Mouse (Mus musculus): ENCODE data around the gene Thap3. TPM values are rescaled to one million over a fixed set of nuclear protein-coding genes. Genes with fewer than 3 reads are reported as not detected.
A peak's percentile ranks its signal among the peaks of the same experiment; 100 is the strongest.

Gene Thap3
- polyA plus RNA-seq, 1 experiment: 46.4 TPM

DNA sequence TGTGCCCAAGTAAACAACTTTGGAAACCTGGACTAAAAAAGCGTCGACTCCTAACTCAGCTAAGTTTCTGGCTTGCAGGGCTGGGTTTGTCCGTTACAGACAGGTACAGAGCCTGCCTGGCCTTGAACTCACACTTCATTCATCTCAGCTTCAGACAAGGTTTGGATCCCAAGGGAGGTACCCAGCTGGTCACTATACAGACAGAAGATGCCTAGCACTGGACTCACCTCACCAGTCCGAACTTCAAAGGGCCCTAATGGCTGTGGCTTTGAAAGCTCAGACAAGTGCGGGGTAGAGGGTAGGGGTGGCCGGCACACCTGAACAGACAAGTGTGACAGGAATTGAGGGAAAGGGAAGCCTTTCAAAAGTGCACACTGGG, 302 bp upstream of the Thap3 start:
- Histone ChIP-seq H3K4me3 (peak overlapping the region; percentile 69), H3K27me3 (ENCODE audit: control insufficient read depth, insufficient read depth, insufficient read length) (no peaks in the 10 kb centered on the region), H3K36me3 (ENCODE audit: control insufficient read depth, insufficient read depth) (peaks cover 5% of the 10 kb centered on the region), H3K79me2 (ENCODE audit: control insufficient read depth, insufficient read depth) (peaks cover 23% of the 10 kb centered on the region), H3ac (ENCODE audit: control insufficient read depth, insufficient read length) (peak overlapping the region; percentile 86), H3K4me2 (ENCODE audit: low read depth) (peak overlapping the region; percentile 79)
- TF ChIP-seq MYOD1 (IDR thresholded peaks at IDR 0.05; ENCODE audit: control insufficient read depth in 1 of 3, insufficient read length in 2 of 3, low read depth in 2 of 3) (no peak), USF1 (IDR thresholded peaks at IDR 0.05; ENCODE audit: low read depth) (no peak), TCF3 (IDR thresholded peaks at IDR 0.05; ENCODE audit: insufficient read length, low read depth) (no peak), TCF12 (IDR thresholded peaks at IDR 0.05; ENCODE audit: insufficient read depth, poor library complexity, severe bottlenecking) (no peak), POLR2AphosphoS2 (IDR thresholded peaks at IDR 0.05; ENCODE audit: insufficient read length, low read depth) (no peak), CEBPB (IDR thresholded peaks at IDR 0.05; ENCODE audit: insufficient read depth, poor library complexity, severe bottlenecking) (no peak), E2F4 (IDR thresholded peaks at IDR 0.05; ENCODE audit: insufficient read depth) (no peak), REST (IDR thresholded peaks at IDR 0.05; ENCODE audit: insufficient read depth, insufficient read length) (no peak), SRF (IDR thresholded peaks at IDR 0.05; ENCODE audit: control insufficient read depth, insufficient read length, low read depth) (no peak), MYOG (IDR thresholded peaks at IDR 0.05; ENCODE audit: control insufficient read depth in 1 of 3, insufficient read depth in 1 of 3, insufficient read length in 2 of 3, low read depth in 2 of 3) (no peak), MAX (IDR thresholded peaks at IDR 0.05; ENCODE audit: low read depth) (no peak), POLR2A (IDR thresholded peaks at IDR 0.05; ENCODE audit: insufficient read length, low read depth) (no peak)

DNA sequence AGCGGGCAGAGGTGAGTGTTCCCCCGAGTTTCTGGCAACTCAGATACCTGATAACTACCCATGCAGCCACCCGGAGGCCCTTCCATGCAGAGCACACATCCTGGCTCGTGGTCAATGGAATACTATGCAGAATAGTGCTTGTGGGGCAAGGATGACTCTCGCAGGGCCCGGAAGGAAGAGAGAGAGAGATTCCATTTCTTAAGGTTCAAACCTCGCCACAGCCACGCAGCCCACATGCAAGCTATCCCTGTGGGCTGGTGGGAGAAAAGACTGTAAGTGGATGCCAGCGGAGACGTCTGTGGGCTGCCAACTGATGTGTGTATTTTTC, 819 bp downstream of the Thap3 start:
- peak overlapping the region; percentile 86 for H3ac ChIP-seq (ENCODE audit: control insufficient read depth, insufficient read length)
- H3K79me2 ChIP-seq (ENCODE audit: control insufficient read depth, insufficient read depth): peaks cover 15% of the 10 kb centered on the region
- H3K27me3 ChIP-seq (ENCODE audit: control insufficient read depth, insufficient read depth, insufficient read length): no peaks in the 10 kb centered on the region
- TF ChIP-seq MAX (IDR thresholded peaks at IDR 0.05; ENCODE audit: low read depth): no peak
- TF ChIP-seq SRF (IDR thresholded peaks at IDR 0.05; ENCODE audit: control insufficient read depth, insufficient read length, low read depth): no peak
- no peak for TF ChIP-seq POLR2AphosphoS2 (IDR thresholded peaks at IDR 0.05; ENCODE audit: insufficient read length, low read depth)
- TF ChIP-seq POLR2A (IDR thresholded peaks at IDR 0.05; ENCODE audit: insufficient read length, low read depth): no peak
- no peak for TF ChIP-seq REST (IDR thresholded peaks at IDR 0.05; ENCODE audit: insufficient read depth, insufficient read length)
- no peak for TF ChIP-seq MYOG (IDR thresholded peaks at IDR 0.05; ENCODE audit: control insufficient read depth in 1 of 3, insufficient read depth in 1 of 3, insufficient read length in 2 of 3, low read depth in 2 of 3)
- TF ChIP-seq E2F4 (IDR thresholded peaks at IDR 0.05; ENCODE audit: insufficient read depth): no peak
- TF ChIP-seq MYOD1 (IDR thresholded peaks at IDR 0.05; ENCODE audit: control insufficient read depth in 1 of 3, insufficient read length in 2 of 3, low read depth in 2 of 3): no peak
- no peak for TF ChIP-seq TCF12 (IDR thresholded peaks at IDR 0.05; ENCODE audit: insufficient read depth, poor library complexity, severe bottlenecking)
- TF ChIP-seq USF1 (IDR thresholded peaks at IDR 0.05; ENCODE audit: low read depth): no peak
- TF ChIP-seq CEBPB (IDR thresholded peaks at IDR 0.05; ENCODE audit: insufficient read depth, poor library complexity, severe bottlenecking): no peak
- TF ChIP-seq TCF3 (IDR thresholded peaks at IDR 0.05; ENCODE audit: insufficient read length, low read depth): no peak
- peak overlapping the region; percentile 69 for H3K4me3 ChIP-seq
- peak overlapping the region; percentile 79 for H3K4me2 ChIP-seq (ENCODE audit: low read depth)
- H3K36me3 ChIP-seq (ENCODE audit: control insufficient read depth, insufficient read depth): peaks cover 5% of the 10 kb centered on the region

DNA sequence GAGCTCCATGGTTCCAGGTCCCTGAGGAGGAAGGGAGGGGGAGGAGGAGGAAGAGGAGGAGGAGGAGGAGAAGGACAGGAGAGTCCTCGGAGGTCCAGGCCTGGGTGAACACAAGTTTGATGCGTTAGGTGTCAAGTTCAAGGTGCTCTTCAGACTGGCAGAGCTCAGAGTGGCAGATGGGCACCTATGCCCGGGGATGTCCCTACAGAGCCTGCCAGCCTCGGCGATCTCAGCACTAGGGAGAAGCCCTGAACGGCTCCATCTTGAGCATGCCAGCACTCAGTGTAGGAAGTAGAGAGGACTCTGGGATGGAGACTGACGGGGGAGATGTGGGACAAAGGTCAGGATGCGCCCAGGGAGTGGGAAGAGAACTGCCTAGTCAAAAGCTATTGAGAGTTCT, 2.1 kb downstream of the Thap3 start:
- Histone ChIP-seq H3K4me2 (ENCODE audit: low read depth) (no peak overlapping the region), H3ac (ENCODE audit: control insufficient read depth, insufficient read length) (no peak overlapping the region), H3K36me3 (ENCODE audit: control insufficient read depth, insufficient read depth) (peaks cover under 1% of the 10 kb centered on the region), H3K4me3 (no peak overlapping the region), H3K27me3 (ENCODE audit: control insufficient read depth, insufficient read depth, insufficient read length) (no peaks in the 10 kb centered on the region), H3K79me2 (ENCODE audit: control insufficient read depth, insufficient read depth) (peaks cover 16% of the 10 kb centered on the region)
- TF ChIP-seq TCF3 (IDR thresholded peaks at IDR 0.05; ENCODE audit: insufficient read length, low read depth) (no peak), E2F4 (IDR thresholded peaks at IDR 0.05; ENCODE audit: insufficient read depth) (no peak), MYOD1 (IDR thresholded peaks at IDR 0.05; ENCODE audit: control insufficient read depth in 1 of 3, insufficient read length in 2 of 3, low read depth in 2 of 3) (no peak), MYOG (IDR thresholded peaks at IDR 0.05; ENCODE audit: control insufficient read depth in 1 of 3, insufficient read depth in 1 of 3, insufficient read length in 2 of 3, low read depth in 2 of 3) (no peak), POLR2AphosphoS2 (IDR thresholded peaks at IDR 0.05; ENCODE audit: insufficient read length, low read depth) (no peak)

GRCm38 (mm10) chr4:151985886-151986285, 2.9 kb downstream of the Thap3 start:
- Histone ChIP-seq H3K79me2 (ENCODE audit: control insufficient read depth, insufficient read depth) (peaks cover 16% of the 10 kb centered on the region), H3ac (ENCODE audit: control insufficient read depth, insufficient read length) (no peak overlapping the region), H3K4me2 (ENCODE audit: low read depth) (no peak overlapping the region), H3K27me3 (ENCODE audit: control insufficient read depth, insufficient read depth, insufficient read length) (no peaks in the 10 kb centered on the region), H3K36me3 (ENCODE audit: control insufficient read depth, insufficient read depth) (peaks cover 2% of the 10 kb centered on the region), H3K4me3 (no peak overlapping the region)
- TF ChIP-seq POLR2A (IDR thresholded peaks at IDR 0.05; ENCODE audit: insufficient read length, low read depth): no peak
- TF ChIP-seq MYOD1 (IDR thresholded peaks at IDR 0.05; ENCODE audit: control insufficient read depth in 1 of 3, insufficient read length in 2 of 3, low read depth in 2 of 3): no peak
- no peak for TF ChIP-seq SRF (IDR thresholded peaks at IDR 0.05; ENCODE audit: control insufficient read depth, insufficient read length, low read depth)
- TF ChIP-seq REST (IDR thresholded peaks at IDR 0.05; ENCODE audit: insufficient read depth, insufficient read length): no peak

DNA sequence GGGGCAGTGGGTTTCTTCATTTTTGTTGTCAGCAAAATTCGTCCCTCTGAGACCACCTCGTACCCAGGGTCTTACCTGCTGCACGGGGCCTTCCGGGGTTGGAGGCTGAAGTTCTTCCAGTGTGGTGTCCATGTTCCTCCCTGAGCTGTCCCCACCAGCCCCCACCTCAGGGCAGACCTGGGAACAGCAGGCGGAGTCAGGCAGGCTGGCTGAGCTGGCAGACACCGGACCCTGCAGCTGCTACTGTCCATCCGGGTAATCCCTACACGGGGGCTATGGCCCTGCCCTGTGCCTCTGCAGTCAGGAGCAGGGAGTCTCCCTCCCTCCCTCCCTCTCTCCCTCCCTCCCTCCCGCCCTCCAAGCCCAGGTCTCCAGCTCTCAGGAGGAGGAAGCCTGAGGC, 5.2 kb downstream of the Thap3 start:
- Histone ChIP-seq H3K27me3 (ENCODE audit: control insufficient read depth, insufficient read depth, insufficient read length) (no peaks in the 10 kb centered on the region), H3K4me2 (ENCODE audit: low read depth) (peak overlapping the region; percentile 76), H3K36me3 (ENCODE audit: control insufficient read depth, insufficient read depth) (peaks cover 7% of the 10 kb centered on the region), H3K79me2 (ENCODE audit: control insufficient read depth, insufficient read depth) (peaks cover 16% of the 10 kb centered on the region), H3ac (ENCODE audit: control insufficient read depth, insufficient read length) (peak overlapping the region; percentile 41), H3K4me3 (peak overlapping the region; percentile 46)
- peak; percentile 85 to 100 (median 100) for TF ChIP-seq MYOD1 (IDR thresholded peaks at IDR 0.05; ENCODE audit: control insufficient read depth in 1 of 3, insufficient read length in 2 of 3, low read depth in 2 of 3)
- TF ChIP-seq E2F4 (IDR thresholded peaks at IDR 0.05; ENCODE audit: insufficient read depth): no peak
- TF ChIP-seq MYOG (IDR thresholded peaks at IDR 0.05; ENCODE audit: control insufficient read depth in 1 of 3, insufficient read depth in 1 of 3, insufficient read length in 2 of 3, low read depth in 2 of 3): peak; percentile 52 to 93 (median 62)
- TF ChIP-seq REST (IDR thresholded peaks at IDR 0.05; ENCODE audit: insufficient read depth, insufficient read length): no peak
- TF ChIP-seq TCF3 (IDR thresholded peaks at IDR 0.05; ENCODE audit: insufficient read length, low read depth): peak; percentile 96
- TF ChIP-seq MAX (IDR thresholded peaks at IDR 0.05; ENCODE audit: low read depth): no peak
- no peak for TF ChIP-seq CEBPB (IDR thresholded peaks at IDR 0.05; ENCODE audit: insufficient read depth, poor library complexity, severe bottlenecking)
- TF ChIP-seq TCF12 (IDR thresholded peaks at IDR 0.05; ENCODE audit: insufficient read depth, poor library complexity, severe bottlenecking): peak; percentile 80
- TF ChIP-seq USF1 (IDR thresholded peaks at IDR 0.05; ENCODE audit: low read depth): no peak
- TF ChIP-seq POLR2A (IDR thresholded peaks at IDR 0.05; ENCODE audit: insufficient read length, low read depth): peak; percentile 69
- peak; percentile 85 for TF ChIP-seq POLR2AphosphoS2 (IDR thresholded peaks at IDR 0.05; ENCODE audit: insufficient read length, low read depth)
- no peak for TF ChIP-seq SRF (IDR thresholded peaks at IDR 0.05; ENCODE audit: control insufficient read depth, insufficient read length, low read depth)

Measured in myocyte (in vitro differentiated cells).